Mouse (Mus musculus): ENCODE data around the gene Cntn3. TPM values are rescaled to one million over a fixed set of nuclear protein-coding genes. Genes with fewer than 3 reads are reported as not detected.

Gene Cntn3
- total RNA-seq, 2 experiments from 2014 or later, result 1.7 to 2.3 TPM

DNA sequence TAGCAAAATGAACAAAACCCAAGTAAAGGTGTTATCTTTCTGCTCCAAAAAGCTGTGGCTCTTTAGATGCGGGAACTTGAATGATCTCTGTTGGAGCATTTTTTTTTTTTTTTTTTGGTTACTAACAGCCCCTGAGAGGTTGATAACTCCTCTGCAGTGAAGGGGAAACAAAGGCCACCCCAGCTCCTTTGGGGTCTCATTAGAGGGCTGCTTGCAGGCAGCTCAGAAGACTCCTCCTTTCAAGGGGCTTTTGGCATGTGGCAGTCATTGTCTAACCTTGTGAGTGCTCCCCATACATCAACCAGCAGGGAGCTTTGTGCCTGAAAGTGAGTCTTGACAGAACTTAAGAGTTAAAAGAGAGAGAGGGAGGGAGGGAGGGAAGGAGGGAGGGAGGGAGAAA, 60.8 kb downstream of the Cntn3 start:
- ATAC-seq (replicated peaks; ENCODE audit: low FRiP score, poor library complexity, severe bottlenecking), result no peak

DNA sequence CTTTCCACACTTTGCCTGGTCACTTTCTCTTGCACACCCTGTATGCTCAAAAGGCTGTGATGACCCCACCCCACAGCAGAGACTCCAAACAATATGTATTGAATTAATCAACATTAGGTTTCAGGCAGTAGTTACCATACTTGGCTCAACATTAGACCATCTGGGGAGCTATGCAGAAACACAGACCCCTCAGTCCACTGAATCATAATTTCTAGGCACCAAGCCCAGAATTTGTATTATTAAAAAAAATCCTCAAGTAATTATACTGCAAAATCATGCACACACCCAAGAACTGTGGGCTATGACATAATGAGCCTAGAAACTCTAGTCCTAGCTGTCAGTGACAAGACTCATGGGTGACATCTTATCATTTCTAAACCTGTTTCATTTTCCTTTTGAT, 87.4 kb downstream of the Cntn3 start:
- no peak for ATAC-seq (replicated peaks; ENCODE audit: low FRiP score, poor library complexity, severe bottlenecking)

DNA sequence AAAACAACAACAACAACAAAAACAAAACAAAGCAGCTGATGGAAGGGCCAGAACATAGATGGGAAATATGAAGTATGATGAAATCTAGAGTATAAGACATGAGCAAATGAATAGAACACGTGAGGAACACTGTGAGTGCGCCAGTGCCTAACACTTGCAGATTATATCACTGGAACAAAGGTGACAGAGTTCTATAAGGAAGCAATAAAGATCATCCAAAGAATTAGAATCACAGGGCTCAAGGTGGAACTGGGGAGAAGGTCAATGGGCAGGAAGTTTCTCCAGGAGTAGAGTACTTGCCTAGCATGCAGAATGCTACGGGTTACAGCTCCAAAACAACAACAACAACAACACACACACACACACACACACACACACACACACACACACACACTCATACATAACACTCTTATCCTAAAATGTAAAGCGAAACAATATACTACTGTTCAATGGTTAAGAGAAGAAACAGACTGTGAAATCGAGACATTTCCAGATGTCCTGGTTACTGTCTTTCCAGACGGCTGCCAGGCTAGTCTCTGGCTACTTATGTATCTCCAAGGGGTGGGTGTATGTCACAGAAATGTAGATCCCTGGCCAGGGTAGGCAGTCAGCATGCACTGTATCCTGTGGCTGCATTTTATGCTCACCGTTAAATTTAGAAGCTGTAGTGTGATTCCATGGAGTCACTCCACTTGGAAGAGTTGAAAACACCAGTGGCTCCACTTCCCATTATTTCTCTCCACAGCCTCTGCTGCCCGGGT, 94.4 kb downstream of the Cntn3 start:
- ATAC-seq (replicated peaks; ENCODE audit: low FRiP score, poor library complexity, severe bottlenecking), result no peak

DNA sequence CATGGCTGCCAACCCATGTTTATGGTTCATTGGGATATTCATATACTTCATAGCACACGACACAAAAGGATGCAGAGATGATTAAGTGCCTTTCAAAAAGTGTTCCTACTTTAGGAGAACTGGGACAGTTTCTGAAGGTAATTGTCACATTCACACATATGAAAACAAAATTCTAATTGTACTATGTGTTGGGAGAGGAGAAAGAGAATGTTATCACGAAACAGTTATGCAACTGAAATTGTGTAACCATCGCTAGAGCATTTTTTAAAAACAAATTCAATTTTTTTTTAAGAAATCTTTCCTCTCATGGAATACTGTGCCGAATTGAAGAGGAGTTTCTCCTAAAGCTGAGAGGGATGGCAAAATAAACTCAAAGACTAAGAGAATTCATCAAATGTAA, 134.5 kb downstream of the Cntn3 start:
- ATAC-seq (replicated peaks; ENCODE audit: low FRiP score, poor library complexity, severe bottlenecking), result no peak

DNA sequence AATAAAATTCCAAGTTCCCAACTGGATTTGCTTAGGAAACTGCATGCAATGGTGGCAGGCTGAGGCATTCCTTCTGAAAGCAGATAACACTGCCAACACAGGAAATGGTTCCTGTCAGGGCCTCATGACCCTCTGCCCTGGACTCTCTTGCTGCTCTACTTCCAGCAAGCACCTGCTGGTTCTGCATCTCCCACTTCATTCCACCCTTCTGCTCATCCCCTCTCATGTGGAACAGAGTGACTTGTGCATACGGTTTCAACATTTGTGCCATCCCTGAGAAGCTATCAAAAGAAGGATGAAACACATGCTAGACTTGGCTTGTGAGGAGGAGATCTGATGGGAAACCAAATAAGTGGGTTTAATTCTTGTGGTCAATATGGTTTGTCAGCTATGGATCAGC, 145.4 kb downstream of the Cntn3 start:
- no peak for ATAC-seq (replicated peaks; ENCODE audit: low FRiP score, poor library complexity, severe bottlenecking)

DNA sequence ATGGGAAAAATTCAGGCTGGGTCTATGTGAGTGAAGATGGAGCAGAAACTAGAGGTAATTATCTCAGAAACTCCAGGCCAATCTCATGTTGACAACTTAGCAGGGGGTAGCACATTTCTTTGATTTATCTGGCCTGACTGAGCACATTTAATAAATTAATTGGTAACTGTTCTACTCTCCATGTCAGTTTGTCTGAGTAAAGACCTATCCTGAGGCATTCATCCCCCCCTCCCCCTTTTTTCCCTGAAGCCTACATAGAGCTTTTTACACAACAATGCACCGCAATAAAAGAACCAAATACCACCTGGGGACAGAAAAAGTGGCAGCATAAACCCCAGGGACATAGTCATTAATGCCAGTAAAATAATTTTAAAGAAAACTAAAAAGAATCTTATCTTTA, 151.1 kb downstream of the Cntn3 start:
- ATAC-seq (replicated peaks; ENCODE audit: low FRiP score, poor library complexity, severe bottlenecking), result no peak

DNA sequence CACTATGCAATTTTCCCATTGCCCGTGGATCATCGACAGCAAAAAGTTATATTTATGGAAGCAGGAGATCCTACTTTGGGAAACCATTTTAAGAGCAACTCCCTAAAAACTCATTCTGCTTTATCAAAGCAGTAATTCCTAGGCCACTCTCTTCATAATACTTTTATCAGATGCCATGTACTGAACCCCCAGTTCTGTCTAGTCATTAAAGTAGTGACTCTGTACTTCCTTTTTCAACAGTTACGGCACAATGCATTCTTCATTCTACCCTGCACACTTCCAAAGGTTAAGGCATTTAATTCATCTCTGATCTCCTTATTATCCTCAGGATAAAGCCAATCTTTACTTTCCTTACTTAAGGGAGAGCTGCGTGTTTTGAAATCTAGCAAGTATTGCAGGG, 184.3 kb downstream of the Cntn3 start:
- ATAC-seq (replicated peaks; ENCODE audit: low FRiP score, poor library complexity, severe bottlenecking), result no peak

DNA sequence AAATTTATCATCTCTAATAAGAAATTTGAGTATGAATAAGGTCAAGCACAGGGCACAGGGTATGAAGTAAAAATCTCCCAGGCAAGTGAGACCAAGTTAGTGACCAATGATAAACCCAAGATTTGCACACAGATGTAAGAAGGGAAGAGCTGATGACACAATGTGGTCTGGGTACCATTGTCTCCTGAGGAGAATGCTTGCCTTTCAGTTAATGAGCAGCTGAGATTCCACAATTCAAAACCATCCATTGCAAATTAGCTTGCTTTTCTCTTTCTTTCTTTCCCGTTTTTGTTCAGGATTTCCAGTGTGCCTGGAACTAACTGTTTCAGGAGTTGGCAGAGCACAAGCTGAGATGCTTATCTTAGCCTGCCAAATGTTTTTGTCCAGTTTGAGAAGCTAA, 200.8 kb downstream of the Cntn3 start:
- ATAC-seq (replicated peaks; ENCODE audit: low FRiP score, poor library complexity, severe bottlenecking), result no peak

DNA sequence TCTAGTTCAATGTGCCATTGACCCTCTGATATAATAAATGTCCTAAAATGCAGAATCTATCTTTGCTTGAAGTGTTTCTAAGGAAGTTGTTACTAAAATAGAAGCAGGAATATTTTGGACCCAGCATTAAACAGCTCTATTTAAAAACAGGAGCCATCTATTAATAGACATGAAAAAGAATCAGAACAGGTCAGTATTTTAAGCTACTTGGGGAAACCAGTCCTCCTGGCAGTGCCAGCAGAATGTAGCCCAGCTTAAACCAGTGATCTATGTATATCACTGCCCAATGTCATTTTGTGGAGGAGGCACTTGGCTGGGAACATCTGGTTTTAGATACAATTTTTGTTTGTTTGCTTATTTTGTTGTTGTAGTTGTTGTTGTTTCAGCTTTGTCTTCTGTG, 209.0 kb downstream of the Cntn3 start:
- ATAC-seq (replicated peaks; ENCODE audit: low FRiP score, poor library complexity, severe bottlenecking), result no peak

DNA sequence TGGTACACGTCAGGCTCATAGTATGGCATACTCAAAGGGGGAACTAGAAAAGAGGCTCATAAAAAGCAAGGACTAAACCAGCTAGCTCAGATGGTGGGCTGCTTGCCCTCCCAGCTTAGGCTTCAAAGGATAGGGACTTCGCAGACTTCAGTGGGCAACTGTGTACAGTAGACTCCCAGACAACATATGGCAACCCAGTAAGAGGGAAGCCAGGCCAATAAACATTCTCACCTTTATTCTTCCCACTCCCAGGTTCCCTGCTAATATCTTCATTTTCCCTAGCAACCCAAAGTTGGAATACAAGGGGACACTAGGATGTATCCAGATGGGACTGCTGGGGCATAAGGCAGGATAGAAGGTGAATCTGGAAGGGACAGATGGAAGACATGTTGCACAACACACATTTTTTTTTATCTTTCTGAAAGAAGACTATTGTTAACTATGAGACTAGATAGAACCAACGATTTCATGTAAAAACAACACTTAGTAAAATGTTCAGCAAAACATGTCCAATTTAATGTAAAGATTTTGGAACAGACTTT, 209.5 kb downstream of the Cntn3 start:
- ATAC-seq (replicated peaks; ENCODE audit: low FRiP score, poor library complexity, severe bottlenecking), result no peak

DNA sequence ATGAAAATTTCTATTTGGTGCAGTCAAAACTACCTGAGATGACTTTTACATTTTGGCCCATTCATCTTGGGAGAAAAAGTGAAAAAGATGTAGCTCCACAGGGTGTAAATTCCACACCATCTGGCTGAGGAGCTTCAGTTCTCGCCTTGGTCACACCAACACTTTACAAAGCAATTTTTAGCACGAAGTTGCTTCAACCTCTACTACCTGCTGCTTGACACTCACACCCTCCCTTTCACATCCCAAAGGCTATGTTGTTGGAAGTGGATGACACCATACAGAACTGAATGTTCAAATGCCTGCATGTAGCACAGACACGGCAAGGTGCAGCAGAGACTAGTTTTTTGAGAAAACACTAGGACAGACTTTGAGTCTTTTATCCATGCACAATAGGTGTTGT, 240.8 kb downstream of the Cntn3 start:
- no peak for ATAC-seq (replicated peaks; ENCODE audit: low FRiP score, poor library complexity, severe bottlenecking)

DNA sequence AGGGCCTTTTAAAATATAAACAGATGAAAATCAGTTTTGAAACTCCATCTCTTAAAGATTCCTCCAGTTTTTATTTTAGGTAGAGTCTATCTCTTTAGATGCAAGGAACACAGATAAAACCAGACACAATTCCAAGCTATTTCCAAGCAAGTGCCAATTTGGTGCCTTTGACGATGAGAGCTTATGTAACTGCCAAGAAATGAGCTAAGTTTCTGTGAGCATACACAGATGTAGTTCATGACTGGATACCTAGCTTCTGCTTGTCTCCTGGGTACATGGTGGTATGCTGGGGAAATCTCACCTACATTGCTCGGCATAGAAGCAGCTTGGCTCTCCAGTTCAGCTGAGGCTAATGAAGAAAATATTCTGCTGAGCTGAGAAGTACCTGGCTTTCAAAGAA, 246.2 kb downstream of the Cntn3 start:
- no peak for ATAC-seq (replicated peaks; ENCODE audit: low FRiP score, poor library complexity, severe bottlenecking)

DNA sequence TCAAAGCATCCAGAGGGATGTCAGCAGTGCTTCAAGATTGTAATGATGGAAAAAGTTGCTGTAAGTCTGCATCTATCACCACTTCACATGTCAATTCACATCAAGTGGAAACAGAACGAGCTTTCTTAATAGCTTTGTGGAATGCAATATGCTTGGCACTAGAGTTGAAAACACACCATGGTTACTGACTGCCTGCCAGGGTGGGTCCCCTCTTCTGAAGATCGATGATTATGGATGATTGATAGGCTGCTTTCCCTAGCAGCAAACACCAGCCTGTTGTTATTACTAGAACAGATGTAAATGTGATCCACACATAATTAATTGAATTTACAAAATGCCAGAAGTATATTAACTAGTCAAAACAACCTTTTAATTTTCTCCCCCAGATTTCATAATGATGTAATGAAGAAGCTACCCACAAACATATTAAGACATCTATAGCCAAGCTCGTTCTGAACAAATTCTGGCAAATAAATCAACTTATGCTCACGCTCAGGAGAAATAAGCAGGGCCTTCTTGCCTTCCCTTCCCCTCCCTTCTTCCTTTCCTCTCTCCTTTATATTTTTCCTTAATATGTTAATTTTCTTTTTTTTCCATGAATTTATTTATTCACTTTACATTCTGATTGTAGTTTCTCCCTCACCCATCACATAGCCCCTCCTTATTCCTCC, 250.2 kb downstream of the Cntn3 start:
- no peak for ATAC-seq (replicated peaks; ENCODE audit: low FRiP score, poor library complexity, severe bottlenecking)

DNA sequence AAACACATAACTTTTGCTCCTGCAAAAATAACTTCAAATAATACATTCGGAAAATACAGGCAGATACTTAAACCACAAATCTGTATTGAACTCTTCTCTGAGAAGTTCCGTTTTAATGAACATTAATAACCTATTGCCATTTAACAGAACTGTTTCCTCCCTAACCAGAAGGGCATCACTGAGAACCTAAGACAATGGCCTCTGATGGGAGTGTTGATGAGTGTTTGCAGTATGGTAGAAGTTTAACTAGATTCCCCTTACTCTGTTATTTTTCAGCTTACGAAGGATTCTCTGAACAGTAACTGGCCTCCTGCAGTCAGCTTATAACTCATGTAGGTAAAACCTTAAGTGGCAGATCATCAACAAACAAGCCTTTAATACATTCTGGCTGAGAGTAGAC, 253.1 kb downstream of the Cntn3 start:
- ATAC-seq (replicated peaks; ENCODE audit: low FRiP score, poor library complexity, severe bottlenecking), result no peak

DNA sequence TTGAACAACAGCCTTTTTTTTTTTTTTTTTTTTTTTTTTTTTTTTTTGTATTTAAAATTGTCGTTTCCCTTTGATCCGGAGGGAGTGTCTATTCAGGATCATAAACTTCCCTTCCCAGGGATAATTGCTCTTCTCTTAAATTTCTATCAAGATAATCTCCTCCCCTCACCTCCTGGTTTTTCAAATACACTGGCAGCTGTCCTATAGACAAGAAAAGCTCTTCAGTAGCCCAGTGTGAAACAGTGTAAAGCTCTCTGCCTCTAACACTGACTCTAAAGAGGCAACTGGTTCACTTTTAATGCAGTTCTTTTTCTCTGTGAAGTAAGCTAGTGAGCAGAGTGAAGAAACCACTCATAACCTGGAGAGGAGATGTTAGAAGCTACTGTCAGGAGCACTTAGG, 290.0 kb downstream of the Cntn3 start:
- ATAC-seq (replicated peaks; ENCODE audit: low FRiP score, poor library complexity, severe bottlenecking), result no peak

DNA sequence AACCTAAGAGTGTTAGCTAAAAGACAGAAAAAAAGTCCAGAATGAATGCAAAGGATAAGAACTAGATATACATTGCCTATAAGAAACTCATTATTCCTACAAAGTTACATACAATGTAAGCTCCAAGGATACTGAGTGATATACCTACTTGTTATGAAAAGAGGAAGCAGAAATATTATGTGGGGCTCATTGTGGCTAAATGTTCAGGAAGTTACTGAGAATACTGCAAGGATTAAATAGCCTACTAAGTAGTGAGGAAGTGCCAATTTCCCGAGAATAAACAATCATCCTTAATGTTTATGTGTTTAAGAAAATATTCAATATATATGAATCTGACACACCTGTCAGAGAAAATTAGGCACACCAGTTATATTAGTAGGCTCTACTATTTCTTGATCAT, 341.9 kb downstream of the Cntn3 start:
- ATAC-seq (replicated peaks; ENCODE audit: low FRiP score, poor library complexity, severe bottlenecking), result no peak

DNA sequence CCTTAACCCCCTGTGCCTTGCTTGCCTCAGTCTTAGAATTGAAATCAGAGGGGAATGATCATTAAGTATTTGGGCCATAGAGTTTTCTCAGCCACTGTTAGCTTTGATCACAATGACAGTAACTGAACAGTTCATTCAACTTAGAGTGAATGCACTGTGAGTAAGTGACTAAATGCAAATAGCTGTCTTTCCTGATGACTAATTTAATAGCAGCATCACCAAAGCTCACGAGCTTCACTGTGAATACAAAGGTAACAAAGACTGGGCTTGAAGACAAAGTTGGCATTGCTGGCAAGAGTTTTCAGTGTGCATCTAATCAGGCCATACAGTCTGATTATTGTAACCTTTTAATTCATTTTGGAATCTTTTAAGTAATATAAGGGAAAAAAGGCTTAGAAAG, 386.6 kb downstream of the Cntn3 start:
- ATAC-seq (replicated peaks; ENCODE audit: low FRiP score, poor library complexity, severe bottlenecking), result no peak

DNA sequence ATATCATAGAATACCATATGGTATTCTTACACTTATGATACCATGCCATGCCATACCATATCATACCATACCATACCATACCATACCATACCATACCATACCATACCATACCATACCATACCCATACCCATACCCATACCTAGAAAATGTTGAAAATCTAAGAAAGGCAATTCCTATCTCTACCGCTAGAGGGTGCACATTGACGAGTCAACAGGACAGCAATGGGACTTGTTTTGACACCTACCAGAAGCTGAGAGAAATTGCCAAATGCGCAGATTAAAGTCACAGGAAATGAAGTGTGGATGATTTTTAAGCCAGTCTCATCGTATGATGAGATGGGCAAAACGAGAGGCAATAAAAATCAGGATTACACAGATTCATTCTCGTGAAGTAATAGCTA, 402.0 kb downstream of the Cntn3 start:
- no peak for ATAC-seq (replicated peaks; ENCODE audit: low FRiP score, poor library complexity, severe bottlenecking)

DNA sequence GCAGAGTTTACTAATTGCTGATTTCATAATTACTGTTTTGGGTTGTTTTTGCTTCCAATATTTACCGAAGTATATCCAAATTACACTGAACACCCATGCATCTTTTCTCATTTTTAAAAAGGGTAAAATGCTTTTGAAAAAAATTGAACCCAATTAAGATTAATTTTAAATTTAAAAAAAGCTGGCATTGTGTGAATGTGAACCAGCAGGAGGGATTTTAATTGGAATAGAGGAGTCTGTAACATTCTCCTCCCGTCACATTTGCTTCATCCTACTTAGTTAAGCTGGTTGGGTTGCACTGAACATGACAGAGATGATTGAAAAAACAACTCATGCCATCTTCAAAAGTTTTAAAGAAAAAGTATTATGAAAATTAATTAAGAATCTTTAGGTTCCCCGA, 411.7 kb downstream of the Cntn3 start:
- ATAC-seq (replicated peaks; ENCODE audit: low FRiP score, poor library complexity, severe bottlenecking), result no peak

DNA sequence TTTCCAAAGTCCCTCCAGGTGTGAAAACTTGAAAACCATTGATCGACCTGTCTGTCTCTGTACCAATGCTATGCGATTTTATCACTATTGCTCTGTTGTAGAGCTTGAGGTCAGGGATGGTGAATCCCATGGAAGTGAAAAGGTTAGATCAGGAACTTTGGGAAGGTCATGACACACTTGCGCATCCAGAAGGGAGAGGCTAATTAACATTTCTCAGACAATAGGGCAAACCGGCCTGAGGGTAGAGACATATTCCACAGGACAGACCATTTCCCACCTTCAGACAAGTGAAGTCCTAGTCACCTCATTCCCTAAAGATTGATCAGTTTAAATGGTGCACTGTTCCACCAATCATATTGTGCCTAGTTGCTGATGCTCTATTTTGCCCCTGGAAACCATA, 451.2 kb downstream of the Cntn3 start:
- no peak for ATAC-seq (replicated peaks; ENCODE audit: low FRiP score, poor library complexity, severe bottlenecking)

DNA sequence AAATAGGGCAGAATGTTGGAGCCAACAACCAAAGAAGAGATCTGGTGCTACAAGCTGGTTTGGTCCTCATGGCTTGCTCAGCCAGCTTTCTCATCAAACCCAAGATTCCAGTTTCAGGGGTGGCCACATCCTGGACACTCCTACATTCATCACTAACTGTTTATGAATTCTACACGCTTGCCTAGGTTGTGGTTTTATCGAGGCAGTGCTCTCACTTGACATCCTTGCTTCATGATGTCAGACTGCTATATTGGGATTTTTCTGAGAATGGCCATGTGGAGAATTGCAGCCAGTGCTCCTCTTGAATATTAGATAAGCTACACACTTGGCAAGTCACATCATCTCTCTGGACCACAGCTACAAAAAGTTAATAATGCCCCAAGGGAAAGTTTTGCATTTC, 452.9 kb downstream of the Cntn3 start:
- ATAC-seq (replicated peaks; ENCODE audit: low FRiP score, poor library complexity, severe bottlenecking), result no peak

DNA sequence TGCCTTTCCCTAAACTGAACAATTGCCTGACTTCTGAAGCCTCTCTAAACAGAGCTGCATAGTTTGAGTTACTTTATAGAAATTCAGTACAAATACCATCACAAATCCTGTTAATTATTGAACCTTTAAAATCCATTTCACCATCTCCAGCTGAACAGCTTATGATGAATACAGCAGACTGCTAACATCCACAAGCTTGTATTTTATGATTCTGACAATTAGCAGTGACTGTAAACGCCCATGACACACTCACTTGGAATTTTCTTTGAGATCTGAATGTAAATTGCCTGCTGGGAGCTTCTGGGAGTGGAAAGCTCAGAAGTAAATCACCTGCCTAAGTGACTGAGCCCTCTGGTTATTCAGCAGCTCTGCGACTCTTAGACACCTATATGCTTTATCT, 459.3 kb downstream of the Cntn3 start:
- ATAC-seq (replicated peaks; ENCODE audit: low FRiP score, poor library complexity, severe bottlenecking), result no peak

Measured in erythroid progenitor cell, adult 5-6 weeks (primary cell).